Mouse (Mus musculus) cerebellum, adult 2 months (tissue): Measurements from ENCODE around the gene Alk.

Experiments used
- CTCF ChIP-seq: fragments of 200-500 bp; IDR thresholded peaks from 2 replicates; pipeline ENCODE4 v1.5.1; 2011; ENCODE audit warnings: low read depth, mild to moderate bottlenecking, control low read depth, low read length, moderate library complexity, borderline replicate concordance; ENCODE audit not compliant: insufficient read depth
- POLR2A ChIP-seq: fragments of 200-500 bp; IDR thresholded peaks from 2 replicates; pipeline ENCODE4 v1.6.1; 2011; ENCODE audit warnings: low read length, control low read depth, borderline replicate concordance; ENCODE audit not compliant: insufficient read depth

DNA sequence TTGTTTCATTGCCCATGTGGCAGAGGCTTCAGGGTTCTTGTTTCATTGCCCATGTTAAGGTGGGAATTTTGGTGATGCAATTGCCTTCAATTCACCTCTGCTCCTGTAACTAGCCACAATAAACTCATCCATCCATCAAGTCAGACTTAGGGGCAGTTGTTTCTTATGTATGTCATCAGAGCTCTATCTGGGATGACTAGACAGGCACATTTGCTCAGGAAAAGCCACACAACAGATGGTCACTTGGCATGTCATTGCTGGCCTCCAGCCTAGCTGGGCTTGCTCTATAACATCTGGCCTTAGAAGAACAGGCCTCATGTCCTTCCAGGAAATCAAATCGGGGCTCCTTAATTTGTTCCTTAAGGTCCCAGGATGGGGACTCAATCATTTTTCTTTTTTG lies 610.3 kb downstream of the Alk start:
- no peak for TF ChIP-seq CTCF
- TF ChIP-seq POLR2A: no peak
